Mouse (Mus musculus) C2C12 (cell line): Measurements from ENCODE around the gene Gcnt1.

Source experiments
- CEBPB ChIP-seq: IDR thresholded peaks from one replicate; pipeline ENCODE4 v1.6.1; 2011; ENCODE audit warnings: low read depth, mild to moderate bottlenecking, control low read depth, moderate library complexity
- CTCF ChIP-seq: IDR thresholded peaks from one replicate; pipeline ENCODE4 v1.5.1; 2011; ENCODE audit not compliant: control insufficient read depth, insufficient read depth, insufficient read length
- FOSL1 ChIP-seq: IDR thresholded peaks from one replicate; pipeline ENCODE4 v1.8.0; 2011; ENCODE audit warnings: mild to moderate bottlenecking, low read length; ENCODE audit not compliant: poor library complexity, insufficient read depth, severe bottlenecking
- MAX ChIP-seq: IDR thresholded peaks from one replicate; pipeline ENCODE4 v1.6.1; 2011; ENCODE audit warnings: mild to moderate bottlenecking, control low read depth
- MYOD1 ChIP-seq: IDR thresholded peaks from one replicate; pipeline ENCODE4 v1.6.1; 2011; ENCODE audit warnings: low read depth; ENCODE audit not compliant: control insufficient read depth, insufficient read length
- MYOG ChIP-seq: IDR thresholded peaks from one replicate; pipeline ENCODE4 v1.6.1; 2011; ENCODE audit not compliant: control insufficient read depth, insufficient read length; ENCODE audit errors: extremely low read depth
- USF1 ChIP-seq: IDR thresholded peaks from one replicate; pipeline ENCODE4 v1.6.1; 2011; ENCODE audit warnings: low read depth, mild to moderate bottlenecking, control low read depth, moderate library complexity

DNA sequence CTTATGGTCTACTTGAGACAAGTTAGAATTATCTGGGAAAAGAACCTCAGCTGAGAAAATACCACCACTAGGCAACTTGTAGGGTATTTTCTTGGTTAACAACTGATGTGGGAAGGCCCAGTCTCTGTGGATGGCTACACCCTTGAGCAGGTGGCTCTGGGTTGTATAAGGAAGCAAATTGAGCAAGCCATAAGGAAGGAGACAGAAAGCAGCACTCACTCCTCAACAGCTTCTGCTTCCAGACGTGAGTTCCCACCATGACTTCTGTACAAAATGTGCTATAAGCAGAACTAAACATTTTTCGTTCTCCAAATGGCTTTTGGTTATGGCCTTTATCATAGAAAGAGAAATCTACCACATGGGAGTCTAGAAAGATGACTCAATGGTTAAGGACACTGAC, 58.2 kb downstream of the Gcnt1 start:
- TF ChIP-seq MYOD1 (no peak), CTCF (no peak), MYOG (no peak), MAX (no peak), CEBPB (no peak), USF1 (no peak), FOSL1 (no peak)
